Mouse (Mus musculus) myocyte (in vitro differentiated cells): ENCODE results near the gene Hectd1. TPM values are rescaled to one million over a fixed set of nuclear protein-coding genes. Genes with fewer than 3 reads are reported as not detected.

Experiments used
- H3K27me3 ChIP-seq: one replicate; pipeline ENCODE4 v1.6.1; 2011; ENCODE audit not compliant: control insufficient read depth, insufficient read depth, insufficient read length
- H3K36me3 ChIP-seq: one replicate; pipeline ENCODE4 v1.6.1; 2011; ENCODE audit not compliant: control insufficient read depth, insufficient read depth
- H3K4me2 ChIP-seq: one replicate; pipeline ENCODE4 v1.6.1; 2011; ENCODE audit warnings: low read depth, control low read depth
- H3K4me3 ChIP-seq: one replicate; pipeline ENCODE4 v1.5.1; 2011; ENCODE audit warnings: mild to moderate bottlenecking, control low read depth, moderate library complexity
- H3K79me2 ChIP-seq: one replicate; pipeline ENCODE4 v1.6.1; 2011; ENCODE audit not compliant: control insufficient read depth, insufficient read depth
- H3ac ChIP-seq: one replicate; pipeline ENCODE4 v1.6.1; 2011; ENCODE audit not compliant: control insufficient read depth, insufficient read length
- CEBPB ChIP-seq: IDR thresholded peaks from 2 replicates; pipeline ENCODE4 v1.6.1; 2011; ENCODE audit warnings: mild to moderate bottlenecking, moderate library complexity; ENCODE audit not compliant: poor library complexity, insufficient read depth, severe bottlenecking
- E2F4 ChIP-seq: IDR thresholded peaks from one replicate; pipeline ENCODE4 v1.6.1; 2011; ENCODE audit warnings: mild to moderate bottlenecking, control low read depth, moderate library complexity; ENCODE audit not compliant: insufficient read depth
- MAX ChIP-seq: IDR thresholded peaks from one replicate; pipeline ENCODE4 v1.6.1; 2011; ENCODE audit warnings: low read depth, mild to moderate bottlenecking, control low read depth
- MYOD1 ChIP-seq, 3 experiments: IDR thresholded peaks; one replicate each; pipeline ENCODE4 v1.6.1; 2011; ENCODE audit warnings: control low read depth in 2 of 3, low read depth in 2 of 3, mild to moderate bottlenecking in 2 of 3, moderate library complexity in 1 of 3; ENCODE audit not compliant: insufficient read length in 2 of 3, control insufficient read depth in 1 of 3
- MYOG ChIP-seq, 3 experiments: IDR thresholded peaks; one replicate each; pipeline ENCODE4 v1.6.1; 2011; ENCODE audit warnings: control low read depth in 2 of 3, low read depth in 2 of 3, mild to moderate bottlenecking in 2 of 3; ENCODE audit not compliant: insufficient read length in 2 of 3, control insufficient read depth in 1 of 3, insufficient read depth in 1 of 3
- POLR2A ChIP-seq: IDR thresholded peaks from one replicate; pipeline ENCODE4 v1.6.1; 2011; ENCODE audit warnings: low read depth, mild to moderate bottlenecking, control low read depth, moderate library complexity; ENCODE audit not compliant: insufficient read length
- POLR2AphosphoS2 ChIP-seq: IDR thresholded peaks from one replicate; pipeline ENCODE4 v1.6.1; 2011; ENCODE audit warnings: low read depth, control low read depth; ENCODE audit not compliant: insufficient read length
- REST ChIP-seq: IDR thresholded peaks from one replicate; pipeline ENCODE4 v1.6.1; 2011; ENCODE audit warnings: mild to moderate bottlenecking, control low read depth, moderate library complexity; ENCODE audit not compliant: insufficient read depth, insufficient read length
- SRF ChIP-seq: IDR thresholded peaks from one replicate; pipeline ENCODE4 v1.6.1; 2011; ENCODE audit warnings: low read depth; ENCODE audit not compliant: control insufficient read depth, insufficient read length
- TCF12 ChIP-seq: IDR thresholded peaks from one replicate; pipeline ENCODE4 v1.6.1; 2011; ENCODE audit warnings: mild to moderate bottlenecking, control low read depth; ENCODE audit not compliant: poor library complexity, insufficient read depth, severe bottlenecking
- TCF3 ChIP-seq: IDR thresholded peaks from one replicate; pipeline ENCODE4 v1.6.1; 2011; ENCODE audit warnings: low read depth, control low read depth; ENCODE audit not compliant: insufficient read length
- USF1 ChIP-seq: IDR thresholded peaks from one replicate; pipeline ENCODE4 v1.6.1; 2011; ENCODE audit warnings: low read depth, mild to moderate bottlenecking, control low read depth, moderate library complexity
- polyA plus RNA-seq: library from polyadenylated mRNA; unstranded; fragments of >200 nt; fragmentation: generic; extraction: Trizol; gene quantifications from one replicate; pipeline ENCODE4 v1.2.1, GENCODE M21; 2012; ENCODE audit warnings: missing spikeins

The Hectd1 gene
- polyA plus RNA-seq, 1 experiment, result 15.4 TPM

GRCm38 (mm10) chr12:51849902-51850301, 20.6 kb upstream of the Hectd1 start:
- no peak for TF ChIP-seq TCF12
- TF ChIP-seq MYOG (IDR thresholded peaks at IDR 0.05; ENCODE audit: control insufficient read depth in 1 of 3, insufficient read depth in 1 of 3, insufficient read length in 2 of 3, low read depth in 2 of 3), result no peak
- no peak for TF ChIP-seq MYOD1 (IDR thresholded peaks at IDR 0.05; ENCODE audit: control insufficient read depth in 1 of 3, insufficient read length in 2 of 3, low read depth in 2 of 3)
- TF ChIP-seq POLR2AphosphoS2, result no peak
- no peak overlapping the region for H3ac ChIP-seq
- H3K4me2 ChIP-seq, result no peak overlapping the region
- no peaks in the 10 kb centered on the region for H3K36me3 ChIP-seq
- H3K27me3 ChIP-seq, result no peaks in the 10 kb centered on the region
- no peak overlapping the region for H3K4me3 ChIP-seq
- no peaks in the 10 kb centered on the region for H3K79me2 ChIP-seq

- H3K36me3 ChIP-seq, result no peaks in the 10 kb centered on the region
- no peaks in the 10 kb centered on the region for H3K79me2 ChIP-seq
- no peaks in the 10 kb centered on the region for H3K27me3 ChIP-seq
- no peak overlapping the region for H3ac ChIP-seq
- TF ChIP-seq USF1 (peak; percentile 43), CEBPB (0 out of 2 replicates have a peak, but pooled peaks have one; percentile 2), MYOG (IDR thresholded peaks at IDR 0.05; ENCODE audit: control insufficient read depth in 1 of 3, insufficient read depth in 1 of 3, insufficient read length in 2 of 3, low read depth in 2 of 3) (no peak)
- no peak overlapping the region for H3K4me3 ChIP-seq
- H3K4me2 ChIP-seq, result peak overlapping the region; percentile 62
Measured at GRCm38 (mm10) chr12:51847953-51848680, 18.8 kb upstream of the Hectd1 start.

GRCm38 (mm10) chr12:51845261-51845660, 15.9 kb upstream of the Hectd1 start:
- no peaks in the 10 kb centered on the region for H3K36me3 ChIP-seq
- H3K79me2 ChIP-seq, result no peaks in the 10 kb centered on the region
- peak overlapping the region; percentile 69 for H3K4me2 ChIP-seq
- peak overlapping the region; percentile 29 for H3K4me3 ChIP-seq
- TF ChIP-seq TCF3, result no peak
- no peak for TF ChIP-seq MYOG (IDR thresholded peaks at IDR 0.05; ENCODE audit: control insufficient read depth in 1 of 3, insufficient read depth in 1 of 3, insufficient read length in 2 of 3, low read depth in 2 of 3)
- TF ChIP-seq CEBPB, result no peak
- TF ChIP-seq USF1, result no peak
- no peak for TF ChIP-seq POLR2AphosphoS2
- no peak for TF ChIP-seq MAX
- no peak for TF ChIP-seq SRF
- TF ChIP-seq TCF12, result no peak
- no peak for TF ChIP-seq MYOD1 (IDR thresholded peaks at IDR 0.05; ENCODE audit: control insufficient read depth in 1 of 3, insufficient read length in 2 of 3, low read depth in 2 of 3)
- TF ChIP-seq E2F4, result no peak
- TF ChIP-seq REST, result no peak
- TF ChIP-seq POLR2A, result no peak
- no peak overlapping the region for H3ac ChIP-seq
- H3K27me3 ChIP-seq, result no peaks in the 10 kb centered on the region

- Histone ChIP-seq H3K27me3 (no peaks in the 10 kb centered on the region), H3K79me2 (no peaks in the 10 kb centered on the region), H3K4me3 (peak overlapping the region; percentile 29), H3K4me2 (peak overlapping the region; percentile 69), H3ac (no peak overlapping the region), H3K36me3 (no peaks in the 10 kb centered on the region)
- TF ChIP-seq CEBPB (peak; percentile 75; the same call in 1 of the 2 replicates), POLR2AphosphoS2 (peak; percentile 66), REST (no peak), E2F4 (no peak), POLR2A (peak; percentile 57)
Measured at GRCm38 (mm10) chr12:51844771-51845256, 15.5 kb upstream of the Hectd1 start.

DNA sequence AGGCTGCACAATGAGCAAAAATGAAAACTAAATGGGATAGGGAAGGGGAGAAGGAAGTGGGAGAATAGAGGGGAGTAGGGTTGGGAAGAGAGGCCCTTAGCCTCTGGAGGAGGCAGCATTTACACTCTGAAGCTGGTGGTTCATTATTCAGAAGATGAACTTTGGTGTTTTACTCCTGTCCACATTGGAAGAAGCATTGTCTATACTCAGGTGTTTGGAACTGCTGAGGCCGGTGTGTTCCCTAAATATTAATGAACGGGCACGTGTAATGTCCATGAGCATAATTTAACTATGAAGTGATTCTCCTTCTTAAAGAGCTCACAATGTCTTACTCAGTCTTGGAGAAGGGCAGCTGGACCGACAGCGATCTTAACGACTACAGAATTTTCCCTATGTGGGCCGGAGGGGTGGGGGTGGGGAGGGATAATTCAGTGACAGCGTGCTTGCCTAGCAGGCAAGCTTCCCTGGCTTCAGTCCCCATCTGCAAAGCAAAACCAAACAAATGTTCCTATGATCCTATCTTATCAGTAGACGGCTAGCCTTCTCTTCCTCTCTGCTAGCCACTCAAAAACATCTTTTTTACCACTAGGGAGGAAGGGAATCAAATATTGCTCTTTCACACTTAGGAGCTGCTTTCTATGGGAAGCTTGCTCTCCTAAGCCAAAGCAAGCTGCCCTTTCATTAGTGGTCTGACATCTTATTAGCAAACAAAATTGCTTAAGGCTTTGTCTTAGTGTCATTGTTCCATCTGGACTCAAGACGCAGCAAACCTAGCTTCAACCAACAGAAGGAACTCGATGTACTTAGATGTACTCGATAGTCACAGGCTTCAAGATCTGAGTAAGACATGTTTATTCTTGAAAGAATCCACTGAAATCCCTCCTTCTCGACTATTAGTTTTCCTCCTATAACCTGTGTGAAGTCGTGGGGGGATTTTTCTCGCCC, 14.5 kb upstream of the Hectd1 start:
- TF ChIP-seq CEBPB, result no peak
- TF ChIP-seq TCF12, result no peak
- TF ChIP-seq REST, result no peak
- H3K4me3 ChIP-seq, result peak overlapping the region; percentile 29
- H3K79me2 ChIP-seq, result no peaks in the 10 kb centered on the region
- peak overlapping the region; percentile 69 for H3K4me2 ChIP-seq
- no peaks in the 10 kb centered on the region for H3K27me3 ChIP-seq
- no peak overlapping the region for H3ac ChIP-seq
- no peaks in the 10 kb centered on the region for H3K36me3 ChIP-seq
